Mouse (Mus musculus) hindbrain, embryonic 16.5 days (tissue): ENCODE results near the gene Gls2. TPM values are rescaled to one million over a fixed set of nuclear protein-coding genes. Genes with fewer than 3 reads are reported as not detected.

Experiments used
- ATAC-seq: fragments of 200-750 bp; cut with Nextera tagmentation; 2 replicates; pipeline ENCODE4 v1.8.0; 2017; ENCODE audit warnings: moderate TSS enrichment, moderate library complexity
- H3K27ac ChIP-seq: fragments of 300-500 bp; sonication (generic); 2 replicates; pipeline ENCODE4 v1.5.1; 2014; ENCODE audit warnings: low read depth, mild to moderate bottlenecking, control low read depth, low read length, moderate library complexity
- H3K27me3 ChIP-seq: fragments of 300-500 bp; sonication (generic); replicated peaks from 2 replicates; pipeline ENCODE4 v1.6.1; 2014; ENCODE audit warnings: low read length; ENCODE audit not compliant: control insufficient read depth, insufficient read depth
- H3K36me3 ChIP-seq: fragments of 300-500 bp; sonication (generic); 2 replicates; pipeline ENCODE4 v1.6.1; 2014; ENCODE audit warnings: mild to moderate bottlenecking, low read length, moderate library complexity, mixed read lengths; ENCODE audit not compliant: control insufficient read depth, insufficient read depth
- H3K4me1 ChIP-seq: fragments of 300-500 bp; sonication (generic); 2 replicates; pipeline ENCODE4 v1.6.1; 2014; ENCODE audit warnings: low read depth, low read length; ENCODE audit not compliant: control insufficient read depth, insufficient read depth
- H3K4me2 ChIP-seq: fragments of 300-500 bp; sonication (generic); 2 replicates; pipeline ENCODE4 v1.6.1; 2014; ENCODE audit warnings: mild to moderate bottlenecking, low read length, control low read depth, moderate library complexity
- H3K4me3 ChIP-seq: fragments of 300-500 bp; sonication (generic); 2 replicates; pipeline ENCODE4 v1.5.1; 2014; ENCODE audit warnings: mild to moderate bottlenecking, low read length, control low read depth, moderate library complexity
- H3K9ac ChIP-seq: fragments of 300-500 bp; sonication (generic); 2 replicates; pipeline ENCODE4 v1.6.1; 2014; ENCODE audit warnings: low read depth, mild to moderate bottlenecking, control low read depth, low read length, moderate library complexity
- H3K9me3 ChIP-seq: fragments of 300-500 bp; sonication (generic); 2 replicates; pipeline ENCODE4 v1.6.1; 2014; ENCODE audit warnings: mild to moderate bottlenecking, low read length, moderate library complexity; ENCODE audit not compliant: control insufficient read depth
- WGBS: fragments of 180-500 bp; shearing (Covaris S2); extraction: QIAGEN DNeasy Blood & Tissue Kit; methylation state at CpG from one replicate; pipeline ENCODE4 v1.1.7; 2014; 5-methylcytosine and 5-hydroxymethylcytosine counted together
- polyA plus RNA-seq: library from polyadenylated mRNA; unstranded; fragments of >200 nt; fragmentation: Nextera tagmentation; extraction: Ambion mirVana; gene quantifications from 2 replicates; pipeline ENCODE4 v1.2.1, GENCODE M21; 2015

Gene Gls2
- polyA plus RNA-seq, 1 experiment from 2014 or later: 2.4 TPM

- H3K4me1 ChIP-seq: no peaks in the 10 kb centered on the region
- H3K27me3 ChIP-seq: no peaks in the 10 kb centered on the region
- no peaks in the 10 kb centered on the region for H3K9me3 ChIP-seq
- no peak for ATAC-seq
- H3K4me2 ChIP-seq: no peak overlapping the region
- peaks cover 14% of the 10 kb centered on the region for H3K36me3 ChIP-seq
- no peak overlapping the region for H3K27ac ChIP-seq
- WGBS: 92% methylated on average over 8 of the region's 8 CpGs
- no peak overlapping the region for H3K9ac ChIP-seq
- H3K4me3 ChIP-seq: no peak overlapping the region
These were observed 61.7 kb downstream of the Gls2 start for GRCm38 (mm10) chr10:128255925-128256324.

GRCm38 (mm10) chr10:128256328-128256727, 62.1 kb downstream of the Gls2 start:
- Histone ChIP-seq H3K27ac (no peak overlapping the region), H3K4me1 (no peaks in the 10 kb centered on the region), H3K36me3 (peaks cover 11% of the 10 kb centered on the region), H3K4me3 (no peak overlapping the region), H3K27me3 (no peaks in the 10 kb centered on the region), H3K9me3 (no peaks in the 10 kb centered on the region), H3K9ac (no peak overlapping the region), H3K4me2 (no peak overlapping the region)
- ATAC-seq: no peak
- WGBS: 92% methylated on average over 8 of the region's 8 CpGs

GRCm38 (mm10) chr10:128258953-128259352, 64.7 kb downstream of the Gls2 start:
- ATAC-seq: no peak
- Histone ChIP-seq H3K9ac (no peak overlapping the region), H3K4me2 (no peak overlapping the region), H3K4me1 (no peaks in the 10 kb centered on the region), H3K36me3 (no peaks in the 10 kb centered on the region), H3K9me3 (no peaks in the 10 kb centered on the region), H3K4me3 (no peak overlapping the region), H3K27me3 (no peaks in the 10 kb centered on the region), H3K27ac (no peak overlapping the region)
- 78% methylated on average over 4 of the region's 4 CpGs for WGBS

Other genes starting within 250 kb of the Gls2 start
- gene Hsd17b6, start 186.8 kb upstream of the Gls2 start, polyA plus RNA-seq: not detected in 2 replicates
- 37.2 and 40.2 TPM in 2 replicates for gene Prim1, start 179.3 kb upstream of the Gls2 start, polyA plus RNA-seq
- gene Naca, start 158.9 kb upstream of the Gls2 start, polyA plus RNA-seq: 426 and 444 TPM in 2 replicates
- gene Ptges3, start 135.5 kb upstream of the Gls2 start, polyA plus RNA-seq: 359 and 361 TPM in 2 replicates
- 2,423 and 2,704 TPM in 2 replicates for gene Atp5b, start 111.2 kb upstream of the Gls2 start, polyA plus RNA-seq
- 6.9 and 7.3 TPM in 2 replicates for gene Baz2a, start 102.9 kb upstream of the Gls2 start, polyA plus RNA-seq
- gene Rbms2, start 14.2 kb upstream of the Gls2 start, polyA plus RNA-seq: 8.2 and 10.7 TPM in 2 replicates
- 23.6 and 25.5 TPM in 2 replicates for gene Spryd4, start 17.4 kb downstream of the Gls2 start, polyA plus RNA-seq
- gene Mip, start 31.4 kb downstream of the Gls2 start, polyA plus RNA-seq: 0.11 and 0.24 TPM in 2 replicates
- 19.7 and 22.4 TPM in 2 replicates for gene Timeless, start 37.6 kb downstream of the Gls2 start, polyA plus RNA-seq
- 0.11 TPM in 1 of 2 replicates, not detected in the other for gene Apon, start 59.6 kb downstream of the Gls2 start, polyA plus RNA-seq
- 0.24 TPM in 1 of 2 replicates, not detected in the other for gene Apof, start 74.2 kb downstream of the Gls2 start, polyA plus RNA-seq
- gene Stat2, start 76.1 kb downstream of the Gls2 start, polyA plus RNA-seq: 19.3 and 22.2 TPM in 2 replicates
- 0.22 and 0.73 TPM in 2 replicates for gene Il23a, start 104.3 kb downstream of the Gls2 start, polyA plus RNA-seq
- 18.2 and 20.9 TPM in 2 replicates for gene Pan2, start 108.9 kb downstream of the Gls2 start, polyA plus RNA-seq
- 196 and 202 TPM in 2 replicates for gene Cnpy2, start 128.0 kb downstream of the Gls2 start, polyA plus RNA-seq
- 303 and 314 TPM in 2 replicates for gene Cs, start 143.3 kb downstream of the Gls2 start, polyA plus RNA-seq
- gene Coq10a, start 174.5 kb downstream of the Gls2 start, polyA plus RNA-seq: 11.4 and 32.3 TPM in 2 replicates
- 9.9 and 12.1 TPM in 2 replicates for gene Ankrd52, start 182.7 kb downstream of the Gls2 start, polyA plus RNA-seq
- 0.36 and 0.41 TPM in 2 replicates for gene Slc39a5, start 206.8 kb downstream of the Gls2 start, polyA plus RNA-seq
- 126 and 150 TPM in 2 replicates for gene Nabp2, start 217.0 kb downstream of the Gls2 start, polyA plus RNA-seq
- gene Rnf41, start 217.2 kb downstream of the Gls2 start, polyA plus RNA-seq: 96.7 and 98.3 TPM in 2 replicates